ENCODE assay signal across 20 mouse cellular contexts in genomic region chr16:59643766-59644165, GRCm38 (mm10). TPM values are rescaled to one million over a fixed set of nuclear protein-coding genes. Genes with fewer than 3 reads are reported as not detected.
DNase-seq lines count a peak whose midpoint lies in the region; ATAC-seq and TF ChIP-seq lines count a peak whose summit lies in the region.
"Had no signal": no experiment of that assay in that cellular context is flagged by ENCODE, and none has a peak within 500 bp of the region (broad histone marks: within the 10 kb centered on the region; RNA-seq: fewer than 3 reads in every experiment).

No protein-coding gene starts in this region.

- no peaks in the 10 kb centered on the region for H3K9me3 ChIP-seq in liver, embryonic 11.5 days (ENCODE audit: control insufficient read depth, low read length)
- H3K9me3 ChIP-seq: embryonic facial prominence, embryonic 10.5 days; embryonic facial prominence, embryonic 12.5 days; forebrain, embryonic 13.5 days; forebrain, embryonic 15.5 days had no signal

- H3K79me2 ChIP-seq in heart, adult 2 months (replicated peaks; ENCODE audit: control insufficient read depth, insufficient read depth, low read length): no peaks in the 10 kb centered on the region

- no peak overlapping the region for H3K9ac ChIP-seq in heart, adult 2 months (ENCODE audit: low read depth, low read length)
- H3K9ac ChIP-seq in liver, embryonic 11.5 days (ENCODE audit: low read depth, low read length): no peak overlapping the region
- H3K9ac ChIP-seq: embryonic facial prominence, embryonic 12.5 days; forebrain, embryonic 13.5 days; forebrain, embryonic 15.5 days; forebrain, postnatal 0 days had no signal

- intact Hi-C loops in heart, adult 2 months (cut with DNase I): no loop called here

- ATAC-seq in liver, embryonic 11.5 days (replicated peaks; ENCODE audit: low FRiP score): no peak
- ATAC-seq: activated CD4-positive, CD25-positive, alpha-beta regulatory T cell, adult 4 months; forebrain, embryonic 13.5 days; forebrain, embryonic 15.5 days; forebrain, postnatal 0 days had no signal

- no peak overlapping the region for H3K4me2 ChIP-seq in liver, embryonic 11.5 days
- H3K4me2 ChIP-seq: embryonic facial prominence, embryonic 12.5 days; forebrain, embryonic 13.5 days; forebrain, embryonic 15.5 days had no signal

- H3K4me3 ChIP-seq in heart, adult 2 months: no peak overlapping the region
- no peak overlapping the region for H3K4me3 ChIP-seq in liver, embryonic 11.5 days (ENCODE audit: low read depth, low read length)
- H3K4me3 ChIP-seq: embryonic facial prominence, embryonic 10.5 days; embryonic facial prominence, embryonic 12.5 days; forebrain, embryonic 13.5 days; forebrain, embryonic 15.5 days had no signal

- no peaks in the 10 kb centered on the region for H3K36me3 ChIP-seq in heart, adult 2 months (ENCODE audit: control insufficient read depth, insufficient read depth, low read length)
- H3K36me3 ChIP-seq in liver, embryonic 11.5 days (ENCODE audit: control insufficient read depth, insufficient read depth, low read length): no peaks in the 10 kb centered on the region
- H3K36me3 ChIP-seq: embryonic facial prominence, embryonic 10.5 days; embryonic facial prominence, embryonic 12.5 days; forebrain, embryonic 15.5 days had no signal

- H3K4me1 ChIP-seq in heart, adult 2 months (ENCODE audit: control insufficient read depth, insufficient read depth, low read length): no peaks in the 10 kb centered on the region
- H3K4me1 ChIP-seq in liver, embryonic 11.5 days (replicated peaks; ENCODE audit: control insufficient read depth, insufficient read depth, low read length): no peaks in the 10 kb centered on the region
- H3K4me1 ChIP-seq: embryonic facial prominence, embryonic 10.5 days; embryonic facial prominence, embryonic 12.5 days; forebrain, embryonic 13.5 days; forebrain, embryonic 15.5 days had no signal

- no peak for TF ChIP-seq CTCF in heart, adult 2 months (IDR thresholded peaks at IDR 0.05)

- TF ChIP-seq POLR2A in heart, adult 2 months (IDR thresholded peaks at IDR 0.05; ENCODE audit: insufficient read depth, low read depth, low read length): no peak

- no peak for TF ChIP-seq EP300 in heart, adult 2 months (IDR thresholded peaks at IDR 0.05; ENCODE audit: insufficient read depth, low read depth, low read length)

- WGBS in heart, adult 2 months: 69% methylated on average over 2 of the region's 2 CpGs
- WGBS in liver, embryonic 11.5 days: 68% methylated on average over 2 of the region's 2 CpGs

- DNase-seq in ES-CJ7 (ENCODE audit: low read depth, low spot score) (peak; percentile 76), WW6 (ENCODE audit: low read depth, low spot score) (peak; percentile 1)
- DNase-seq in layer of hippocampus, postnatal 25 days (ENCODE audit: extremely low spot score in 1 of 2, low spot score in 1 of 2): no peak
- DNase-seq in heart, adult 2 months: no peak
- no peak for DNase-seq in liver, embryonic 11.5 days (ENCODE audit: low spot score)
- DNase-seq: adrenal gland, adult 8-10 months; adrenal gland, postnatal 14 days; adrenal gland, postnatal 36 days; cerebellum, adult 11-12 months; cerebellum, adult 2 months; cerebellum, adult 9-10 months; cerebellum, postnatal 10 days; cerebellum, postnatal 25 days; forebrain, postnatal 0 days had no signal

- no peaks in the 10 kb centered on the region for H3K27me3 ChIP-seq in heart, adult 2 months (ENCODE audit: control insufficient read depth, insufficient read depth, low read length)
- 0 out of 2 replicates have a peak, but pooled peaks cover 3% of the 10 kb centered on the region for H3K27me3 ChIP-seq in liver, embryonic 11.5 days (replicated peaks; ENCODE audit: control insufficient read depth, insufficient read depth, low read length)
- H3K27me3 ChIP-seq: embryonic facial prominence, embryonic 12.5 days; forebrain, embryonic 13.5 days; forebrain, embryonic 15.5 days had no signal

- no peak overlapping the region for H3K27ac ChIP-seq in heart, adult 2 months
- H3K27ac ChIP-seq in liver, embryonic 11.5 days (ENCODE audit: low read depth, low read length): no peak overlapping the region
- H3K27ac ChIP-seq: embryonic facial prominence, embryonic 10.5 days; embryonic facial prominence, embryonic 12.5 days; forebrain, embryonic 13.5 days; forebrain, embryonic 15.5 days had no signal

RNA-seq across cellular contexts. Expression of gene Arl6, which starts 4.6 kb away (rescaled TPM):
- total RNA-seq in layer of hippocampus, postnatal 25 days (2021): 10 to 100 TPM; 30.2 TPM
- total RNA-seq in heart, adult 2 months (2021): 1 to 10 TPM; 3.7 to 4.2 TPM
- polyA plus RNA-seq in heart, adult 2 months (2012; rRNA removed): 1.9 and 3.4 TPM in 2 replicates
- polyA plus RNA-seq in liver, embryonic 11.5 days (2014; fragmentation: Nextera tagmentation; extraction: Ambion mirVana): 12.8 and 13.2 TPM in 2 replicates
- total RNA-seq: MEL had no signal

RNA-seq across cellular contexts. Expression of gene Crybg3, which starts 43.0 kb away (rescaled TPM):
- 1 to 10 TPM; 3.7 to 4.1 TPM for total RNA-seq in layer of hippocampus, postnatal 25 days (2021)
- total RNA-seq in heart, adult 2 months (2021): 10 to 100 TPM; 65.0 to 74.7 TPM
- 14.9 and 22.7 TPM in 2 replicates for polyA plus RNA-seq in heart, adult 2 months (2012; rRNA removed)
- 4.0 and 4.6 TPM in 2 replicates for polyA plus RNA-seq in liver, embryonic 11.5 days (2014; fragmentation: Nextera tagmentation; extraction: Ambion mirVana)

Comparison
In these comparisons a context has a peak if more than half of its experiments do, and no peak if none do; other contexts are left out.
1. DNase-seq: peak in ES-CJ7 (single experiment) and WW6 (single experiment); none in layer of hippocampus, postnatal 25 days (0 of 2), heart, adult 2 months (0 of 2) and liver, embryonic 11.5 days (single experiment).
2. RNA of gene Arl6, which starts 4.6 kb away (total RNA-seq): 30.2 TPM in layer of hippocampus, postnatal 25 days; 3.7 to 4.2 TPM in heart, adult 2 months; every median in the first group is over 4 times any median in the second.
3. RNA of gene Crybg3, which starts 43.0 kb away (total RNA-seq): 65.0 to 74.7 TPM in heart, adult 2 months; 3.7 to 4.1 TPM in layer of hippocampus, postnatal 25 days; every median in the first group is over 10 times any median in the second.